Mouse (Mus musculus) inflammation-experienced regulatory T-cells (primary cell): ENCODE data around the gene Hinfp. TPM values are rescaled to one million over a fixed set of nuclear protein-coding genes. Genes with fewer than 3 reads are reported as not detected.

Experiments
- polyA plus RNA-seq, 2 experiments: library from polyadenylated mRNA; unstranded; fragments of 100-300 nt; shearing (Covaris generic); gene quantifications; one replicate each; pipeline ENCODE4 v1.2.1; 2017

The Hinfp gene
- 10 to 100 TPM; 23.9 to 26.8 TPM for polyA plus RNA-seq

GRCm38 (mm10) chr9:44305466-44306079, at the start of gene Hinfp:
TSS of gene Hinfp (minus strand) at chr9:44305671.

GRCm38 (mm10) chr9:44343781-44344421, 38.4 kb upstream of the Hinfp start, which contains the start of gene Hmbs:
TSS of gene Hmbs (minus strand) at chr9:44344228.

GRCm38 (mm10) chr9:44334396-44335330, 29.2 kb upstream of the Hinfp start, which contains the start of gene H2afx:
TSS of gene H2afx (plus strand) at chr9:44334694.

GRCm38 (mm10) chr9:44325768-44326370, 20.4 kb upstream of the Hinfp start, which contains the start of gene Dpagt1:
TSS of gene Dpagt1 (plus strand) at chr9:44326019.

GRCm38 (mm10) chr9:44319887-44320798, 14.7 kb upstream of the Hinfp start, which contains the start of gene C2cd2l:
TSS of gene C2cd2l (minus strand) at chr9:44320285.

GRCm38 (mm10) chr9:44288076-44288958, 17.2 kb downstream of the Hinfp start, which contains the start of gene Abcg4:
TSS of gene Abcg4 (minus strand) at chr9:44288615.

GRCm38 (mm10) chr9:44268432-44268831, 37.0 kb downstream of the Hinfp start, which contains the start of gene Nlrx1:
TSS of gene Nlrx1 (minus strand) at chr9:44268599.

GRCm38 (mm10) chr9:44251314-44251713, 54.2 kb downstream of the Hinfp start, which contains the start of gene Pdzd3:
TSS of gene Pdzd3 (minus strand) at chr9:44251471.

Other genes starting within 250 kb of the Hinfp start
- 1 to 10 TPM; 6.0 to 9.6 TPM for gene Usp2, start 238.7 kb downstream of the Hinfp start, polyA plus RNA-seq
- under 1 TPM in 1 of 2 experiments, not detected in 1; 0.86 TPM for gene Mfrp, start 203.9 kb downstream of the Hinfp start, polyA plus RNA-seq
- not detected for gene C1qtnf5, start 198.4 kb downstream of the Hinfp start, polyA plus RNA-seq
- gene Gm49380, start 192.2 kb downstream of the Hinfp start, polyA plus RNA-seq: under 1 TPM in 1 of 2 experiments, not detected in 1; 0.12 TPM
- gene Rnf26, start 192.2 kb downstream of the Hinfp start, polyA plus RNA-seq: 10 to 100 TPM; 24.5 to 37.9 TPM
- gene Mcam, start 171.2 kb downstream of the Hinfp start, polyA plus RNA-seq: under 1 TPM in 1 of 2 experiments, not detected in 1; 0.75 TPM
- 10 to 100 TPM; 26.8 to 44.8 TPM for gene Cbl, start 71.6 kb downstream of the Hinfp start, polyA plus RNA-seq
- not detected for gene Ccdc153, start 65.0 kb downstream of the Hinfp start, polyA plus RNA-seq
- gene Pdzd3, start 54.2 kb downstream of the Hinfp start, polyA plus RNA-seq: under 1 TPM in 1 of 2 experiments, not detected in 1; 0.52 TPM
- gene Nlrx1, start 37.1 kb downstream of the Hinfp start, polyA plus RNA-seq: 10 to 100 TPM; 11.3 to 16.4 TPM
- 1 to 10 TPM in 1 of 2 experiments, not detected in 1; 1.8 TPM for gene Abcg4, start 17.1 kb downstream of the Hinfp start, polyA plus RNA-seq
- 10 to 100 TPM; 14.2 to 23.6 TPM for gene C2cd2l, start 14.6 kb upstream of the Hinfp start, polyA plus RNA-seq
- 10 to 100 TPM; 22.6 to 23.7 TPM for gene Dpagt1, start 20.3 kb upstream of the Hinfp start, polyA plus RNA-seq
- gene H2afx, start 29.0 kb upstream of the Hinfp start, polyA plus RNA-seq: 10 to 100 TPM; 65.6 to 69.5 TPM
- gene Hmbs, start 38.6 kb upstream of the Hinfp start, polyA plus RNA-seq: 10 to 100 TPM; 30.2 to 35.7 TPM
- gene Vps11, start 56.0 kb upstream of the Hinfp start, polyA plus RNA-seq: 10 to 100 TPM; 58.3 to 75.2 TPM
- gene Hyou1, start 73.8 kb upstream of the Hinfp start, polyA plus RNA-seq: 10 to 100 TPM; 14.3 to 22.9 TPM
- 10 to 100 TPM; 25.8 to 34.7 TPM for gene Slc37a4, start 91.2 kb upstream of the Hinfp start, polyA plus RNA-seq
- gene Rps25, start 101.5 kb upstream of the Hinfp start, polyA plus RNA-seq: 1,000 to 10,000 TPM; 1,442 to 1,600 TPM
- gene Trappc4, start 101.9 kb upstream of the Hinfp start, polyA plus RNA-seq: 100 to 1,000 TPM; 121 to 140 TPM
- 10 to 100 TPM; 52.3 to 59.9 TPM for gene Ccdc84, start 112.9 kb upstream of the Hinfp start, polyA plus RNA-seq
- under 1 TPM in 1 of 2 experiments, not detected in 1; 0.15 TPM for gene Foxr1, start 135.5 kb upstream of the Hinfp start, polyA plus RNA-seq
- gene Upk2, start 149.3 kb upstream of the Hinfp start, polyA plus RNA-seq: under 1 TPM in 1 of 2 experiments, not detected in 1; 0.70 TPM
- gene Bcl9l, start 177.2 kb upstream of the Hinfp start, polyA plus RNA-seq: 10 to 100 TPM; 20.6 to 24.6 TPM